Mouse (Mus musculus): ENCODE results near the gene Nrde2. TPM values are rescaled to one million over a fixed set of nuclear protein-coding genes. Genes with fewer than 3 reads are reported as not detected.

Nrde2 gene
- polyA plus RNA-seq, 1 experiment from 2014 or later = 9.0 TPM

DNA sequence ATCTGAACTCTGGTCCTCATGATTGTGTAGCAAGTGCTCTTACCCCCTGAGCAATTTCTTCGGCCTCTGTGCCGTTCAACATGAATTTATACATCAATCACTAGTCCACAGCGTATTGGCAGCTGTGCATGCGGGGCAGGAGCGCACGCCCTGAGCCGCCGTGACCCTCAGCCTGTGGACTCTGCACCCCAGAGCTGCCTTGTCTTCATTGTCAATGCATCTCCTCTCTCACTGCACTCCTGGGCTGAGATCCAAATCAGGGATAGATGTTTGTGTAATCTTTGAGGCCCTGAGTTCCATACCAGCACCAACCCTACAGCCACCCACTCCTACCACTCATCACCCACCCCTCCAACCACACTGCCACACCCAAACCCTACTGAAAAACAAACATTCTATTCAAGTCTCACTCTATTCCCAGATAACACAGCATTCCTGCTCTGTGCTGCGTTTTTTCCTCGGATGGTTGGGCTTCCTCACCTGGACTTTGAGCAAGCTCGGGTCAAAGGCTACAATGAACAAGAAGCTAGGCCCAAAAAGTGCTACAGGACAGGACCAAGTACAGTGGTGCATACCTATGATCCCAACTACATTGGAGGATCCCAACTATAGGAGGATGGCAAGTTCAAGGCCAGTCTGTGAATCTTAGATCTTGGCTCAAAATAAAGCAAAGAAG is 16.5 kb downstream of the Nrde2 start:
- Histone ChIP-seq H3K27ac (ENCODE audit: low read depth, low read length) (no peak overlapping the region), H3K9me3 (ENCODE audit: control insufficient read depth, low read length) (no peaks in the 10 kb centered on the region), H3K27me3 (ENCODE audit: control insufficient read depth, insufficient read depth, low read length) (no peaks in the 10 kb centered on the region), H3K4me1 (replicated peaks; ENCODE audit: control insufficient read depth, insufficient read depth, low read length) (no peaks in the 10 kb centered on the region), H3K36me3 (ENCODE audit: control insufficient read depth, insufficient read depth, low read length) (0 out of 2 replicates have a peak, but pooled peaks cover 8% of the 10 kb centered on the region), H3K4me2 (replicated peaks; ENCODE audit: low read depth, low read length) (no peak overlapping the region), H3K9ac (ENCODE audit: low read depth, low read length) (no peak overlapping the region), H3K4me3 (ENCODE audit: low read depth, low read length) (no peak overlapping the region)
- ATAC-seq (ENCODE audit: low FRiP score) (no peak), DNase-seq (ENCODE audit: low spot score) (no peak)
- 94% methylated on average over 11 of the region's 11 CpGs for WGBS

- H3K27me3 ChIP-seq (ENCODE audit: control insufficient read depth, insufficient read depth, low read length) = no peaks in the 10 kb centered on the region
- no peak overlapping the region for H3K27ac ChIP-seq (ENCODE audit: low read depth, low read length)
- no peak overlapping the region for H3K9ac ChIP-seq (ENCODE audit: low read depth, low read length)
- peaks cover 10% of the 10 kb centered on the region for H3K36me3 ChIP-seq (ENCODE audit: control insufficient read depth, insufficient read depth, low read length)
- DNase-seq (ENCODE audit: low spot score) (no peak), ATAC-seq (ENCODE audit: low FRiP score) (no peak)
- no peak overlapping the region for H3K4me2 ChIP-seq (replicated peaks; ENCODE audit: low read depth, low read length)
- WGBS = 91% methylated on average over 3 of the region's 3 CpGs
- H3K4me3 ChIP-seq (ENCODE audit: low read depth, low read length) = no peak overlapping the region
- no peaks in the 10 kb centered on the region for H3K9me3 ChIP-seq (ENCODE audit: control insufficient read depth, low read length)
- H3K4me1 ChIP-seq (replicated peaks; ENCODE audit: control insufficient read depth, insufficient read depth, low read length) = no peaks in the 10 kb centered on the region
These were observed 24.3 kb downstream of the Nrde2 start for GRCm38 (mm10) chr12:100135117-100135516.

- Histone ChIP-seq H3K9me3 (ENCODE audit: control insufficient read depth, low read length) (no peaks in the 10 kb centered on the region), H3K27ac (ENCODE audit: low read depth, low read length) (no peak overlapping the region), H3K36me3 (ENCODE audit: control insufficient read depth, insufficient read depth, low read length) (peaks cover 13% of the 10 kb centered on the region), H3K4me3 (ENCODE audit: low read depth, low read length) (no peak overlapping the region), H3K4me1 (replicated peaks; ENCODE audit: control insufficient read depth, insufficient read depth, low read length) (no peaks in the 10 kb centered on the region), H3K9ac (ENCODE audit: low read depth, low read length) (no peak overlapping the region), H3K27me3 (ENCODE audit: control insufficient read depth, insufficient read depth, low read length) (no peaks in the 10 kb centered on the region), H3K4me2 (replicated peaks; ENCODE audit: low read depth, low read length) (no peak overlapping the region)
- WGBS = 81% methylated on average over 11 of the region's 11 CpGs
- ATAC-seq (ENCODE audit: low FRiP score) = peak; percentile 49; the same call in 1 of the 2 replicates
- no peak for DNase-seq (ENCODE audit: low spot score)
These were observed 25.0 kb downstream of the Nrde2 start for GRCm38 (mm10) chr12:100134395-100134936.

DNA sequence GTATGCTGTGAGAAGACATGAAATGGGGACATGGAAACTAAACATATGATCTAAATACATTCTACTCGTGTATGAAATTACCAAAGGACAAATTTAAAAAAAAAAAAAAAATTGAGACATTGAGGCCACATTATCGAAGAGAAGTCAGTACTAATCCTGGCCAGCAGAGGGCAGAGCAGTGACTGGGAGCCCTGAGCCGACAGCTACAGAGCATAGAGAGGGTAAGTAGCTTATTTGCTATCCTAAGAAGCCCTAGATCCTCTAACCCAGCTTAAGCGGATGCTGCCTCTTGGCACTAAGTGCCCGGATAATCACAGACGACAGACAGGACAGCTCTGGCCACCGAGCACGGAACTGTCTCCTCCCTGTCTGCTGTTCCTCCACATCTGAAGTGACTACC is 27.8 kb downstream of the Nrde2 start:
- DNase-seq (ENCODE audit: low spot score) (peak; percentile 84), ATAC-seq (ENCODE audit: low FRiP score) (peak; percentile 47; the same call in 1 of the 2 replicates)
- peaks cover 8% of the 10 kb centered on the region for H3K36me3 ChIP-seq (ENCODE audit: control insufficient read depth, insufficient read depth, low read length)
- H3K9me3 ChIP-seq (ENCODE audit: control insufficient read depth, low read length) = no peaks in the 10 kb centered on the region
- no peaks in the 10 kb centered on the region for H3K4me1 ChIP-seq (replicated peaks; ENCODE audit: control insufficient read depth, insufficient read depth, low read length)
- H3K27me3 ChIP-seq (ENCODE audit: control insufficient read depth, insufficient read depth, low read length) = no peaks in the 10 kb centered on the region
- H3K4me3 ChIP-seq (ENCODE audit: low read depth, low read length) = no peak overlapping the region
- H3K9ac ChIP-seq (ENCODE audit: low read depth, low read length) = no peak overlapping the region
- H3K4me2 ChIP-seq (replicated peaks; ENCODE audit: low read depth, low read length) = no peak overlapping the region
- 56% methylated on average over 8 of the region's 8 CpGs for WGBS
- no peak overlapping the region for H3K27ac ChIP-seq (ENCODE audit: low read depth, low read length)

- H3K4me3 ChIP-seq (ENCODE audit: low read depth, low read length) = no peak overlapping the region
- DNase-seq (ENCODE audit: low spot score) = no peak
- no peak for ATAC-seq (ENCODE audit: low FRiP score)
- H3K9me3 ChIP-seq (ENCODE audit: control insufficient read depth, low read length) = no peaks in the 10 kb centered on the region
- 94% methylated on average over 9 of the region's 9 CpGs for WGBS
- H3K27ac ChIP-seq (ENCODE audit: low read depth, low read length) = no peak overlapping the region
- H3K27me3 ChIP-seq (ENCODE audit: control insufficient read depth, insufficient read depth, low read length) = no peaks in the 10 kb centered on the region
- no peak overlapping the region for H3K9ac ChIP-seq (ENCODE audit: low read depth, low read length)
- H3K4me2 ChIP-seq (replicated peaks; ENCODE audit: low read depth, low read length) = no peak overlapping the region
- no peaks in the 10 kb centered on the region for H3K4me1 ChIP-seq (replicated peaks; ENCODE audit: control insufficient read depth, insufficient read depth, low read length)
- H3K36me3 ChIP-seq (ENCODE audit: control insufficient read depth, insufficient read depth, low read length) = peaks cover 8% of the 10 kb centered on the region
These were observed 28.3 kb downstream of the Nrde2 start for GRCm38 (mm10) chr12:100131167-100131566.

DNA sequence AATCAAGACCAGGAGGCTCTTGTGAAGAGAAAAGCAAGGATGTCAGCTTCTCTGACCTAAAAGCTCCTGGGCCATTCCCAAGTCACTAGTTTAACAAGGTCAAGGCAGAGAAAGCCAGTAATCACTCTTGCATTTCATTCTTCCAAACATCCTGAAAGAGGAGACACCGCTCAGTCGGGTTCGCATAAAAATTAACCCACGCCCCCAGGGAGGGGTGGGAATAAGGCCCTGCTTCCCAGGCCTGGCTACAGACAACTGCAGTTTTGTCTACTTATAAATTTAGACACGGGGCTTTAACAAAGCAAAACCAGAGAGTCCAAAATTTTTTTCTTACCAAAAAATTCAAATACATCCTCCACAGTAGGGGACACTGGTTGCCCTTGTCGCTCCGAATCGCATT is 30.5 kb downstream of the Nrde2 start:
- Histone ChIP-seq H3K4me2 (replicated peaks; ENCODE audit: low read depth, low read length) (no peak overlapping the region), H3K36me3 (ENCODE audit: control insufficient read depth, insufficient read depth, low read length) (peaks cover 8% of the 10 kb centered on the region), H3K9me3 (ENCODE audit: control insufficient read depth, low read length) (no peaks in the 10 kb centered on the region), H3K4me1 (replicated peaks; ENCODE audit: control insufficient read depth, insufficient read depth, low read length) (no peaks in the 10 kb centered on the region), H3K9ac (ENCODE audit: low read depth, low read length) (no peak overlapping the region), H3K4me3 (ENCODE audit: low read depth, low read length) (no peak overlapping the region), H3K27me3 (ENCODE audit: control insufficient read depth, insufficient read depth, low read length) (no peaks in the 10 kb centered on the region), H3K27ac (ENCODE audit: low read depth, low read length) (no peak overlapping the region)
- WGBS = 86% methylated on average over 8 of the region's 8 CpGs
- ATAC-seq (ENCODE audit: low FRiP score) = no peak
- DNase-seq (ENCODE audit: low spot score) = no peak

DNA sequence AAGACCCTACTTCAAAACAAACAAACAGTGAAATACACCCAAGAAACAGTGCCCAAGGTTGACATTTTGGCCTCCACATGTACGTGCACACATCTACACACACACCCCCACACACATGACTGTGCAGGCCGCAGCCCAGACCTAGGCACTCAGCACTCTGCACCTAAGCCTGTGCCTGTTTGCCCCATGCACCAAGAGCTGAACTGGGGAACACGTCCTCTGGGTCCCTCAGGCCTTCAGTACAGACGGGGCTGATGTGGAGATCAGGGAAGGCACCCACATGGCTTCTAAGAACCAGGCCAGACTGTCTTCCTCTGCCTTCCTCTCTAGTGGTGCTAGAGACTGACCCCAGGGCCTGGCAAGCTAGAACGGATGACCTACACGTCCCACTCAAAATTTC is 30.9 kb downstream of the Nrde2 start:
- DNase-seq (ENCODE audit: low spot score) = no peak
- peaks cover 9% of the 10 kb centered on the region for H3K36me3 ChIP-seq (ENCODE audit: control insufficient read depth, insufficient read depth, low read length)
- no peaks in the 10 kb centered on the region for H3K27me3 ChIP-seq (ENCODE audit: control insufficient read depth, insufficient read depth, low read length)
- H3K4me2 ChIP-seq (replicated peaks; ENCODE audit: low read depth, low read length) = no peak overlapping the region
- H3K9ac ChIP-seq (ENCODE audit: low read depth, low read length) = no peak overlapping the region
- no peaks in the 10 kb centered on the region for H3K4me1 ChIP-seq (replicated peaks; ENCODE audit: control insufficient read depth, insufficient read depth, low read length)
- no peak overlapping the region for H3K4me3 ChIP-seq (ENCODE audit: low read depth, low read length)
- WGBS = 82% methylated on average over 6 of the region's 6 CpGs
- ATAC-seq (ENCODE audit: low FRiP score) = no peak
- H3K27ac ChIP-seq (ENCODE audit: low read depth, low read length) = no peak overlapping the region
- H3K9me3 ChIP-seq (ENCODE audit: control insufficient read depth, low read length) = no peaks in the 10 kb centered on the region

DNA sequence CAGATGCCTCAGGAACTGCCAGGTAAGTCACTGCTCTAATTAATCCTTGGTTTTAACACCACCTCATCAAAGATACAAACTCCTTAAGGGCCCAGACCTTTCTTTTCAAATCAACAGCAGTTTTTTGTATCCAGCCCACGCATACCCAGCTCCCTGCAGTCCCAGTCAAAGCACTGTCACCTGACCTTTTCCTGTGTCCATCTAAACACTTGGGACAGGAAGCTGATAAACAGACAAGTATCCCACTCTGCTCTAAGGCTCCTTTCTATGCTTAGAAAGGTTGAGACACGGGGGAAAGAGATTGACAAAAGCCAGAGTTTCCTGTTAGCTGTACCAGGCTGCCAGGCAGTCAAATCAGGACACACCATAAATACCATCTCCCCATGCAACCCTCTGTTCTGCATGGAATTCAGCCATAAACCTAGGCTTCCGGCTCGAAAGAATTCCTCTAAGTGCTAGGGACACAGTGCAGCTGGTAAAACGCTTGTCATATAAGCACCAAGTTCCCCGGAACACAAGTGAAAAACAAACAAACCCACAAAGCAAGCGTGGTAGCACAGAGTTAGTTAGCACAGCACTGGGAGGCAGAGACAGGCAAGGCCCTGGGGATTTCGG is 31.5 kb downstream of the Nrde2 start:
- WGBS = 78% methylated on average over 8 of the region's 8 CpGs
- ATAC-seq (ENCODE audit: low FRiP score) (no peak), DNase-seq (ENCODE audit: low spot score) (no peak)
- Histone ChIP-seq H3K36me3 (ENCODE audit: control insufficient read depth, insufficient read depth, low read length) (peaks cover 13% of the 10 kb centered on the region), H3K9me3 (ENCODE audit: control insufficient read depth, low read length) (no peaks in the 10 kb centered on the region), H3K4me1 (replicated peaks; ENCODE audit: control insufficient read depth, insufficient read depth, low read length) (no peaks in the 10 kb centered on the region), H3K27me3 (ENCODE audit: control insufficient read depth, insufficient read depth, low read length) (no peaks in the 10 kb centered on the region), H3K27ac (ENCODE audit: low read depth, low read length) (no peak overlapping the region), H3K9ac (ENCODE audit: low read depth, low read length) (no peak overlapping the region), H3K4me3 (ENCODE audit: low read depth, low read length) (no peak overlapping the region), H3K4me2 (replicated peaks; ENCODE audit: low read depth, low read length) (no peak overlapping the region)

Measured in hindbrain, embryonic 11.5 days (tissue).